Mouse (Mus musculus) cerebellum, adult 9-10 months (tissue): Measurements from ENCODE around the gene Glb1l.
"Not testable (repeated sequence)": the region's sequence is repeated elsewhere in the genome, so short reads cannot be mapped to it uniquely, and the experiment has no call there.

ENCODE experiments used
- DNase-seq: peaks from one replicate; pipeline ENCODE4 v3.0.0; 2022

The Glb1l gene

DNA sequence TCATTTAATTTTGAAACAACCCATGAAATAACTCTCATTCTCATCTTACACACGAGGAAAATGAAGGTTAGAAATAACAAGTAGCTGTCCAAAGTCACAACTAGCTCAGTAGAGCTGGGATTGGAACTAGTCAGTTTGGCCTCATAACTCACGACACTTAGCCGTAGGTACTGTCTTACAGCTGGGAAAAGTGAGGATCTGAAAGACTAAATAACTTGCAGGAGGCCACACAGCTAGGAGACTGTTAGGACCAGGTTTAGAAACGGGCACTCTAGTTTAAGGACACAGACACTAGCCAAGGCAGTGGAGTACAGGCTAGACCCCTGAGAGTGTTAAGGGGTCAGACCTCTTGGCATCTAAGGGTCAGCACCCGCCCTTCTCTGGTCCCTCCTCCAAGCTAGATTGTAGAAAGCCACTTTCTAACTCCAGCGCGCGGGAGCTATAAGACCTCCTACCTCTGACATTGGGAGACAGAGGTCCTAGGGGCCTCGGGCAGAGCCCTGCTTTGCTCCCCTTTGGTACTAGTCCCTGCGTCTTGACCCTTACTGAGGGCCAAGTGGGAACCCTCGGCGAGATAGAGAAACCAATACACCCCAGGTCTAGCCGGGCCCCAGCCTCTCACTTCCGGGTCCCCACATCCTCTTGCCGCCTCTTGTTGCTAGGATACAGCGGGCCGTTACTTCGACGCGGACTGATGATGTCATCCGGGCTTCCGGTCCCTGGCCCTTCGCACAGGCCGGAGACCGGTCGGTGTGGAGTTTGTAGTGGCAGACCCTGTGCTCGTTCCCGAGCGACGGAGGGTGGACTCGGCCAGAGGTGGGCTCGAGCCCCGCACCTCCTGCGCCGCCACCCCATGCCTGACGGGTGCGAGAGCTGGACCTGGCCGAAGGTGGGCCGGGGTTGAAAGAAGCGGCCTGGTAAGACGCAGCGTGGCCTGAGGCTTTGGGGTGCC is at the start of gene Glb1l, which contains the start of gene Stk16:
TSS of gene Glb1l (minus strand) at position 678 of the 952 bp plus-strand sequence.
TSS of gene Stk16 (plus strand) at position 703 of the 952 bp plus-strand sequence.
- peak; percentile 95 for DNase-seq

- no peak for DNase-seq
Measured at GRCm38 (mm10) chr1:75255516-75256046, 45.0 kb upstream of the Glb1l start.

DNA sequence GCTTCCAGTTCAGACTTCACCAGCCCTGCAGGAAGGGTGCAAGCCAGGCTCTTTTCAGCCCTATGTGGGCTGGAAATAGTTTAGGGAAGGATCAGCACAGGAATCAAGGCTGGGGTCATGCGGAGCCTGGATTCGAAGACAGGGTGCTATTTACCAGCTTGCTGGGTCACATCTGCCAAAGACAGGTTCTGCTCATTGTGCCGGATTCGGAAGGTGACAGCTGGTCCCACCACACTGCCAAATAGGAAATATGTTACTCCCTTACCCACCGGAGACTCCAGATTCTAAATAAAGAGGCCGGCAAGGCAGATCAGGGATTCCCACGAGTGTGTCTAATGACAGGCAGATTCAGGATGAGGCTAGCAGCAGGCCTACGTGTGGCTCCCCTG is 44.0 kb upstream of the Glb1l start:
- DNase-seq: peak; percentile 61

GRCm38 (mm10) chr1:75253849-75254624 is 43.4 kb upstream of the Glb1l start:
- peak; percentile 91 for DNase-seq

DNA sequence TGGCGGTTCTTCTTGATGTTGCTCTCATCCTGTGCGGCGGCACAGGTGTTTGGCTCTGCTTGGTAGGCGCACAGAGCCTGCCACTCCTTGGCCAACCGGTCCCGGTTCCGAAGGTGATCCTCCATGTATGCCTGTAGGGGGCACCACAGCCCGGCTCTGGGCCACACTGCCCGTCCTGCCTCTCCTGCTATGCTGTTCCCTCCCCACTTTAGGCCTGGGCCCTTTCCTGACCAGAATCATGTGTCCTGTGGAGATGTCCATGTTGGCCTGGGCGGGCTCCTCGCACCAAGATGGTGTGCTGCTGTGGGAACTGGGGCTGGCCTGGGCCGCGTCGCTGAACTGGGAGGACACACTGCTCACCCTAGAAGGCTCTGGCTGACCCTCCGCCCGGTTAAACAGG is 42.4 kb upstream of the Glb1l start:
- peak; percentile 58 for DNase-seq

GRCm38 (mm10) chr1:75252308-75252707 is 41.7 kb upstream of the Glb1l start:
- DNase-seq: peak; percentile 56

DNA sequence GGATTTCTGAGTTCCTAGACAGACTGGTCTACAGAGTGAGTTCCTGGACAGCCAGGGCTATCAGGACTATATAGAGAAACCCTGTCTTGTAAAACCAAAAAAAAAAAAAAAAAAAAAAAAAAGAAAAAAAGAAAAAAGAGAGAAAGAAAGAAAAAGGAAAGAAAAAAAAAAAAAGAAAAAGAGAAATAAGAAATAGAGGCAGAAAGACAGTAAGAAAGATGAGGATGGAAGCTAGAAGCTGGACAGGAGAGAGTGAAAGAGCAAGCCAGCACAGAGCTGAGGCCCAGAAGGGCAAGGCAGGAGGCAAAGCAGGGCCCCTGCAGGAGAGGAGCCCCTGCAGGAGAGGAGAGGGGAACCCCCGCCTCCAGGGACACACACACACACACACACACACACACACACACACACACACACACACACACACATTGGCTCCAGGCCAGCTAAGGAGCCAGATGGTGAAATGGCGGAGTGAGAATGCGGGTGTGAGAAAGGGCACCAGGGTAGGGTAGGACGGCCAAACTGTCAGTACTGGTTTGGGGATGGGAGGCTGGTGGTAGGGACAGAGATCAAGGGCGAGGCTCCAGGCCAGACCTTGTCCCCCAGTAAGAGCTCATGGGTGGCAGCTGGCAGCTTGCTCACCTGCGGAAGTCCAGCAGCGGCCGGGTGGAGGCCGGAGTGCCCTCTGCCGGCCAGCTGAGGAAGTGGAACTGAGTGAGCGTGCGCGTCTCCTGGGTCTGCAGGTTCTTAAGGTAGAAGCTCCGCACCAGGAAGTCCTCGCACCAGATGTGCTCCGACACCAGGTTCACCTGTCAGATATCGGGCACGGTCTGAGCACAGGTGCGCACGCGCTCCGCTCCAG is 40.7 kb upstream of the Glb1l start:
- peak; percentile 90 for DNase-seq

GRCm38 (mm10) chr1:75250498-75250897 is 39.9 kb upstream of the Glb1l start:
- peak; percentile 80 for DNase-seq

- DNase-seq: peak; percentile 66
Measured at GRCm38 (mm10) chr1:75248041-75248772, 37.6 kb upstream of the Glb1l start.

DNA sequence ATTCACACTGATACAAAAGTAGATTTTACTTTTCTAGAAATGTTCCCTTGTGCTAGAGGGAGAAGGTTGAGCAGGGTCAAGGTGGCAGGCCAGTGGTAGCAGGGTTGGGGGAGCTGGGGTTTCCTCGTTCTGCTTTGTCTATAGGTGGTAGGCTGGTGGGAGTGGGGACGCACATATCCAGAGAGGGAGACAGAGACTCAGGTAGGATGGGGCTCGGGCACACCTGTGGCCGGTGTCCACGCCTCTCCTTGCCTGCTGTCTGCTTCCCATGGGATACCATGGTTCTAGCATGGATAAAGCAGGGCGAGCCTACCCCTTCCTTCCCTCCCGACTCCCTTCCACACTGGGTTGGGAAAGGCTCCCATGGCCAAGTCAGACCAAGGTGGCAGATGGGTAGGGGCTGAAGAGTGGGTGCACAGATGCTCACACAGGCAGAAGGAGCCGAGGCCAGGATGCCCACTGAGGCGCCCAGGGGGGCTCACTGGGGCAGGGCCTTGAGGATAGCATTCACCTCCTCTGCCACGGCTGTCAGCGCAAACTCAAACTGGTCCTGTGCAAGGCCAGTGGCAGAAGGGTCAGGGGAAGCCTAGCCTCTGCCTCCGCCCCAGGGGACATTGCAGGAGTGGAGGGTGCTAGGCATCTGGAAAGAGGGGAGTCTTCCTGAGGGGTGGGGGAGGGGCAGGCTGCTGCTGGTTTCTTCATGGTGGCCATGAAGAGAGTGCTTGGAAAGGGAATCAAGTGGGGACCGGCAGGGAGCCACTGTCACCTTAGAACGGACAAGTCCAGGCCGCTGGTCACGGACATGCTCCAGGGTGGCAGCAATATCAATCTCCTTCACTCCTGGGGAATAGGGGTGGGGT is 36.7 kb upstream of the Glb1l start:
- peak; percentile 48 for DNase-seq

DNA sequence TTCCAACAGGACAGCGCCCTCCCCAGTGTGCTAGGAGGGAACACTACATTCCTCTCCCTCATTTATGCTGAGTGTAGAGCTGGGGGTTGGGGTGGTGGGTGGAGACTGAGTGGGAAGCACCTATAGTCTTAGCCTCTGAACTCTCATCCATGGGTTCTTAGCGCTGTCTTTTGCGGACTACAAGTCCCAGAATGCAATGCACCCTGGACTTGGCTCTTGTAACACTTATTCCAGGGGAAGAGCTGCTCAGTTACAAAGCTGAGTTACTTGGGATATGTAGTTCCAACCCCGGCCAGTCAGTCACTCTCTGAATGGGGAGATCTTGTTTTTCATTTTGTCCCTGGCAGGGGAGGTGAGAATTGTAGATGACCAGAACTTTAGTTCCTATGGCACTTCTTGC is 34.2 kb upstream of the Glb1l start:
- DNase-seq: peak; percentile 75

GRCm38 (mm10) chr1:75244175-75244826 is 33.7 kb upstream of the Glb1l start:
- peak; percentile 34 for DNase-seq

DNA sequence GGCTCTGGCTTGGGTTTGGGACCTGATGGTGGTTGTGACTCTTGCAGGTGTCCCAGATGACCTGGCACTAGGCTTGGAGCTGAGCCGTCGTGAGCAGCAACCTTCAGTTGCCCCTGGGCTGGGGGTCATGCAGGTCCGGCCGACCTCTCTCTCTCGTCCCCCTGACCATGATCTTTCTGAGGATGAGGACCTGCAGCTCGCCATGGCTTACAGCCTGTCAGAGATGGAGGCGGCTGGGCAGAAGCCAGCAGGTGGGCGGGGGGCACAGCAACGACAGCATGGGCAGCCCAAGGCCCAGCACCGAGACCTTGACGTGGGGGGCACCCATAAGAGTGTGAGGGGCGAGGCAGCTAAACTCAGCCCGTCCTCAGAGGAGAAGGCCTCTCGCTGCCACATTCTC is 32.8 kb upstream of the Glb1l start:
- peak; percentile 46 for DNase-seq

DNA sequence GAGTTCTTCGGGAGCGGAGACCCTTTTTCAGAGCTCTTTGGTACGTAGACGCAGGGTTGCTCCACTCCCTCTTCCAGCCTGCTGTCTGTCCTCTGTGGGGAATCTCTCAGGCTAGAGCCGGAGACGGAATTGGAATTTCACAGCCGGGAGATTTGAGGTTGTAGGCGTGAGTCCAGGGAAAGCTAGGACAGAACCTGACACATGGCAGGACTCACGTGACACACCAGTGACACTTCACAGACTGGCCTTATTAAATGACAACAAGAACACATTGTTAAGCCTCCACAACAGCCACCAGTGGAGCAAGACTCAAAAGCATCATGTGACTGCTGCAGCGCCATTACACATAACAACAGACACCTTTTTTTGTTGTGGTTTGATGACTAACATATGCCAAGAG is 29.0 kb upstream of the Glb1l start:
- DNase-seq: peak; percentile 67

DNA sequence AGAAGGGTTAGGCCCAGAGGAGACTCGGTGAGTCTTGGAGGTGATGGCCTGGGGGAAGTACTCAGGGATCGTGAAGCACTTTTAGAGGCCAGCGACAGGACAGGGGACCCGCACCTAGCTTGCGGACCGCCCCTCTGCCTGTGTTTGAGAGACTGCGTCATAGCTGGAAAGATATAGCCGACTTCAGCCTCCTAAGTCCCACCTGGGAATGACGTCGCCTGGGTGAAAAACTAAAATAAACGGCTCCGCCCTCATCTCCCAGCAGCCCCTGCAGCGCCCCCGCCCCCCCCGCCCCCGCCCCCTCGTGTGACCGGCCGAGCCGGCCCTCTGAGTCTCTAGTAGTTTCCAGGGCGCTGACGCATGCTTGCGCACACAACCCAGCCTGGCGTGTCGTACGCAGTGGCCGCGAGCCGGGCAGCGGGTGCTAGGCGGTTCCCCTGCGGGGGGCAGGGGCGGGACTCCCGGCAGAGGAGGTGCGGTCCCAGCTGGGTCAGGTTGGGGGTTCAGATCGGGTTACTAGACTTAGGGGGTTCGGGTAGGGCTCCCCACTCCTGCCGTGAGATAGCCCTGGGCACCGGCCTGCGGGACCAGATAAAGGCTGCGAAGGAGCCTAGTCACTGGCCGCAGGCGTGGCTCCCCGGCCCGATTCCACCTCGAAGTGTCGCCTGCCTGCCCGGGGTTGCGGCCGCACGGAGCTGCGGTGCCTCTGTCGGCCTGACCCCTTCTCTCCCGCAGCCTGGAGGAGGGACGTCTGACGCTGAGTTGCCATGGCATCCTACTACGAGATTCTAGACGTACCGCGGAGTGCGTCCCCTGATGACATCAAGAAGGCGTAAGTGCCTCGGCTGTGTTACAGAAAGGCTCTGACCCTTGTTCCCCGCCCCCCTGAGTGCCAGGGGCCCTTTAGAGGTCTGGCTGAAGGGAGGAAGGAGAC is 25.8 kb upstream of the Glb1l start, which contains the start of gene Dnajb2:
TSS of gene Dnajb2 (plus strand) at position 290 of the 934 bp plus-strand sequence.
- peak; percentile 91 for DNase-seq

- DNase-seq: peak; percentile 89
Measured at GRCm38 (mm10) chr1:75234606-75235005, 24.0 kb upstream of the Glb1l start.

DNA sequence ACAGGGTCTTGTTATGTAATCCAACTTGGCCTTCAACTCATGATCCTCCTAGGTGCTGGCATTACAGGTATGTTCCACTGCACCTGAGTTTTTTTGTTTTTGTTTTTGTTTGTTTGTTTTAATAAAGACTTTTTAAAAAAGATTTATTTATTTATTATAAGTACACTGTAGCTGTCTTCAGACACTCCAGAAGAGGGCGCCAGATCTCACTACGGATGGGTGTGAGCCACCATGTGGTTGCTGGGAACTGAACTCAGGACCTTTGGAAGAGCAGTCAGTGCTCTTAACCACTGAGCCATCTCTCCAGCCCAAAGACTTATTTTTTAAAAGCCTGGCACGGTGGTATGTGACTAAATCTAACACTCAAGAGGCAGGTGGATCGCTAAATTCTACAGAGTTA is 21.9 kb upstream of the Glb1l start:
- not testable (repeated sequence) for DNase-seq

- DNase-seq: no peak
Measured at GRCm38 (mm10) chr1:75231664-75232152, 21.1 kb upstream of the Glb1l start, which contains the start of gene A630095N17Rik. Gene A630095N17Rik, minus strand, starts transcription at chr1:75232102.

DNA sequence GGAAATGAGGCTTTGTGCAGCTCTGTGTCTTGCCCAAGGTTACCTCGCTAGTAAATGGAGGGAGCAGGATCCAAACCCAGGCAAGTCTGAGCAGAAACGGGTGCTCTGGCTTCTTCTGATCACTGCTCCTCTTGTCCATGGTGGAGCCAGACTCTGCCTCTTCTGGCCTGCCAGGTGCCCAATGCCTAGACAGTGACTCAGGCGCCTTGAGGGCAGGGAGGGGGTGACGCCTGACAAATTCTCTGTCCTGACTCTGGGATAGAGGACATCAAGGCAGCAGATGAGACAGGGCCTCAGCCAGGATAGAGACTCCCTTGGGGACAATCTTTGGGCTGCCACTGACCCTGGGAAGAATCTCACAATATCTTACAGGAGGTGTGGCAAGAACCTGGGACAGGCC is 20.6 kb upstream of the Glb1l start:
- no peak for DNase-seq
